In the genomic region with DNA sequence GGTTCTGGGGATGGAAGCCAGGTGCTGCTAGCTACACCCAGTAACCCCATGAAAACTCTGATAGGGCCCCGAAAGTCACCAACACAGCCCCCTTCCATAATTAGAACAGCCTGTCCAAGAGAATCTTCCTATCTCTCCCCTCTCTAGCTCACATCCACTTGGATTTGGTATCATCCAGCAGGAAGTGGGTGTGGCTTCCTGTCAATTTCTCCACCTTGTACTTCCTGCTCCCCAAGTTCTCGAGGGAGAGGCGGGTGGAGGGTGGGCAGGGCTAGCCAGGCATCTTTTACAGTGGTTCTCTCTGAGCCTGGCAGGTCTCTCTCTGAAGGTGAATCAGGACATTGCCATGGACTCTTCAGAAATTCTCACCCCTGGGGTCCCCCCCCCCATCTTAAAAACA, we compare ENCODE assay signal across 8 mouse cellular contexts. TPM values are rescaled to one million over a fixed set of nuclear protein-coding genes. Genes with fewer than 3 reads are reported as not detected.
DNase-seq lines count a peak whose midpoint lies in the region; ATAC-seq lines count a peak whose summit lies in the region.

No protein-coding gene starts in this region.

- ATAC-seq in hindbrain, embryonic 14.5 days (ENCODE audit: low FRiP score): no peak
- ATAC-seq in hindbrain, embryonic 12.5 days (ENCODE audit: low FRiP score): no peak
- no peak for ATAC-seq in embryonic facial prominence, embryonic 12.5 days (ENCODE audit: insufficient number of reproducible peaks, insufficient read depth, low FRiP score, low TSS enrichment)
- no peak for ATAC-seq in midbrain, embryonic 15.5 days (replicated peaks)

- H3K36me3 ChIP-seq in hindbrain, embryonic 14.5 days (replicated peaks; ENCODE audit: control insufficient read depth, insufficient read depth): no peaks in the 10 kb centered on the region
- H3K36me3 ChIP-seq in hindbrain, embryonic 12.5 days: no peaks in the 10 kb centered on the region
- H3K36me3 ChIP-seq in embryonic facial prominence, embryonic 12.5 days: no peaks in the 10 kb centered on the region
- H3K36me3 ChIP-seq in midbrain, embryonic 15.5 days (replicated peaks): no peaks in the 10 kb centered on the region

- H3K27me3 ChIP-seq in hindbrain, embryonic 14.5 days (ENCODE audit: control insufficient read depth, insufficient read depth, low read length): peaks cover 36% of the 10 kb centered on the region; the same call in 1 of the 2 replicates
- H3K27me3 ChIP-seq in hindbrain, embryonic 12.5 days: peaks cover 43% of the 10 kb centered on the region
- H3K27me3 ChIP-seq in embryonic facial prominence, embryonic 12.5 days: peaks cover 8% of the 10 kb centered on the region
- peaks cover 13% of the 10 kb centered on the region; the same call in 1 of the 2 replicates for H3K27me3 ChIP-seq in midbrain, embryonic 15.5 days (replicated peaks)

- H3K4me1 ChIP-seq in hindbrain, embryonic 14.5 days (replicated peaks; ENCODE audit: control insufficient read depth, insufficient read depth, low read length): peaks cover 16% of the 10 kb centered on the region; the same call in 1 of the 2 replicates
- H3K4me1 ChIP-seq in hindbrain, embryonic 12.5 days: peaks cover 6% of the 10 kb centered on the region; the same call in 1 of the 2 replicates
- no peaks in the 10 kb centered on the region for H3K4me1 ChIP-seq in embryonic facial prominence, embryonic 12.5 days
- H3K4me1 ChIP-seq in midbrain, embryonic 15.5 days: peaks cover 17% of the 10 kb centered on the region; the same call in 1 of the 2 replicates

- H3K9me3 ChIP-seq in hindbrain, embryonic 14.5 days (ENCODE audit: control insufficient read depth, low read length): no peaks in the 10 kb centered on the region
- no peaks in the 10 kb centered on the region for H3K9me3 ChIP-seq in hindbrain, embryonic 12.5 days (replicated peaks)
- no peaks in the 10 kb centered on the region for H3K9me3 ChIP-seq in embryonic facial prominence, embryonic 12.5 days
- H3K9me3 ChIP-seq in midbrain, embryonic 15.5 days: no peaks in the 10 kb centered on the region

- no peak overlapping the region for H3K9ac ChIP-seq in hindbrain, embryonic 14.5 days
- no peak overlapping the region for H3K9ac ChIP-seq in hindbrain, embryonic 12.5 days
- H3K9ac ChIP-seq in embryonic facial prominence, embryonic 12.5 days: no peak overlapping the region
- no peak overlapping the region for H3K9ac ChIP-seq in midbrain, embryonic 15.5 days

- H3K4me3 ChIP-seq in hindbrain, embryonic 14.5 days (replicated peaks; ENCODE audit: low read length): no peak overlapping the region
- H3K4me3 ChIP-seq in hindbrain, embryonic 12.5 days: no peak overlapping the region
- no peak overlapping the region for H3K4me3 ChIP-seq in embryonic facial prominence, embryonic 12.5 days
- no peak overlapping the region for H3K4me3 ChIP-seq in midbrain, embryonic 15.5 days

- H3K4me2 ChIP-seq in hindbrain, embryonic 14.5 days (replicated peaks): no peak overlapping the region
- H3K4me2 ChIP-seq in hindbrain, embryonic 12.5 days (replicated peaks): no peak overlapping the region
- H3K4me2 ChIP-seq in embryonic facial prominence, embryonic 12.5 days (replicated peaks): no peak overlapping the region
- H3K4me2 ChIP-seq in midbrain, embryonic 15.5 days: no peak overlapping the region

- peak overlapping the region; percentile 98; the same call in 1 of the 2 replicates for H3K27ac ChIP-seq in hindbrain, embryonic 14.5 days
- H3K27ac ChIP-seq in hindbrain, embryonic 12.5 days: no peak overlapping the region
- H3K27ac ChIP-seq in embryonic facial prominence, embryonic 12.5 days: 0 out of 2 replicates have a peak overlapping the region, but pooled peaks have one; percentile 6
- H3K27ac ChIP-seq in midbrain, embryonic 15.5 days: 0 out of 2 replicates have a peak overlapping the region, but pooled peaks have one; percentile 95

- DNase-seq in hindbrain, embryonic 14.5 days (ENCODE audit: low spot score): no peak
- DNase-seq in kidney, postnatal 10 days: peak; percentile 54
- no peak for DNase-seq in layer of hippocampus, adult 9-10 months (ENCODE audit: low spot score)
- no peak for DNase-seq in adipocyte (ENCODE audit: low spot score)
- no peak for DNase-seq in layer of hippocampus, postnatal 36 days

- 74% methylated on average over 3 of the region's 3 CpGs for WGBS in hindbrain, embryonic 14.5 days
- WGBS in hindbrain, embryonic 12.5 days: 73% methylated on average over 3 of the region's 3 CpGs
- WGBS in embryonic facial prominence, embryonic 12.5 days: 41% methylated on average over 3 of the region's 3 CpGs
- WGBS in midbrain, embryonic 15.5 days: 77% methylated on average over 3 of the region's 3 CpGs

RNA-seq across cellular contexts. Expression of a gene that starts 35.7 kb away (rescaled TPM):
- 113 and 117 TPM in 2 replicates for polyA plus RNA-seq in hindbrain, embryonic 14.5 days (2014; fragmentation: Nextera tagmentation; extraction: Ambion mirVana)
- polyA plus RNA-seq in hindbrain, embryonic 12.5 days (2016; fragmentation: Nextera tagmentation; extraction: Ambion mirVana): 160 and 169 TPM in 2 replicates
- polyA plus RNA-seq in embryonic facial prominence, embryonic 12.5 days (2016; fragmentation: Nextera tagmentation; extraction: Ambion mirVana): 152 and 163 TPM in 2 replicates
- 103 and 112 TPM in 2 replicates for polyA plus RNA-seq in midbrain, embryonic 15.5 days (2015; fragmentation: Nextera tagmentation; extraction: Ambion mirVana)
- 100 to 1,000 TPM; 147 to 183 TPM for total RNA-seq in layer of hippocampus, postnatal 36 days (2021)
